ENCODE assay signal across 24 mouse cellular contexts in genomic region chr12:28688996-28689395, GRCm38 (mm10). TPM values are rescaled to one million over a fixed set of nuclear protein-coding genes. Genes with fewer than 3 reads are reported as not detected.
DNase-seq lines count a peak whose midpoint lies in the region; ATAC-seq and TF ChIP-seq lines count a peak whose summit lies in the region.
"Had no signal": no experiment of that assay in that cellular context is flagged by ENCODE, and none has a peak within 500 bp of the region (broad histone marks: within the 10 kb centered on the region; RNA-seq: fewer than 3 reads in every experiment).

No protein-coding gene starts in this region.

- peaks cover 8% of the 10 kb centered on the region; the same call in 1 of the 2 replicates for H3K79me2 ChIP-seq in liver, adult 2 months (ENCODE audit: control insufficient read depth, insufficient read depth, low read length)

- no peak for TF ChIP-seq POLR2A in liver, adult 2 months (IDR thresholded peaks at IDR 0.05; ENCODE audit: extremely low read depth, insufficient read depth, low read length)
- TF ChIP-seq POLR2A in cerebellum, adult 2 months (IDR thresholded peaks at IDR 0.05; ENCODE audit: borderline replicate concordance, insufficient read depth, low read length), result no peak

- no peak for TF ChIP-seq EP300 in liver, postnatal 0 days (IDR thresholded peaks at IDR 0.05; ENCODE audit: low read depth)

- no peak overlapping the region for H3K4me2 ChIP-seq in liver, postnatal 0 days (ENCODE audit: low read depth, low read length)
- H3K4me2 ChIP-seq: embryonic facial prominence, embryonic 12.5 days; forebrain, embryonic 13.5 days; forebrain, embryonic 15.5 days had no signal

- no peaks in the 10 kb centered on the region for H3K9me3 ChIP-seq in liver, postnatal 0 days (ENCODE audit: low read length)
- H3K9me3 ChIP-seq: embryonic facial prominence, embryonic 10.5 days; embryonic facial prominence, embryonic 12.5 days; forebrain, embryonic 13.5 days; forebrain, embryonic 15.5 days; G1E had no signal

- 43% methylated on average over 6 of the region's 6 CpGs for WGBS in liver, adult 2 months
- 82% methylated on average over 6 of the region's 6 CpGs for WGBS in liver, postnatal 0 days (ENCODE audit: insufficient replicate concordance)
- 87% methylated on average over 6 of the region's 6 CpGs for WGBS in cerebellum, adult 2 months

- TF ChIP-seq CTCF in liver, adult 2 months (IDR thresholded peaks at IDR 0.05; ENCODE audit: low read depth, low read length), result no peak
- TF ChIP-seq CTCF in liver, postnatal 0 days (IDR thresholded peaks at IDR 0.05; ENCODE audit: low read depth), result no peak
- TF ChIP-seq CTCF in cerebellum, adult 2 months (IDR thresholded peaks at IDR 0.05; ENCODE audit: borderline replicate concordance, insufficient read depth, low read depth, low read length), result no peak

- no peak overlapping the region for H3K4me3 ChIP-seq in liver, adult 2 months (ENCODE audit: insufficient read depth, low read depth, low read length)
- no peak overlapping the region for H3K4me3 ChIP-seq in liver, postnatal 0 days (ENCODE audit: low read depth, low read length)
- no peak overlapping the region for H3K4me3 ChIP-seq in cerebellum, adult 2 months (replicated peaks; ENCODE audit: insufficient read depth, low read depth, low read length)
- H3K4me3 ChIP-seq: embryonic facial prominence, embryonic 10.5 days; embryonic facial prominence, embryonic 12.5 days; forebrain, embryonic 13.5 days; forebrain, embryonic 15.5 days had no signal

- H3K27me3 ChIP-seq in liver, adult 2 months (ENCODE audit: control insufficient read depth, insufficient read depth, low read length), result no peaks in the 10 kb centered on the region
- H3K27me3 ChIP-seq in liver, postnatal 0 days (ENCODE audit: insufficient read depth, low read length), result no peaks in the 10 kb centered on the region
- no peaks in the 10 kb centered on the region for H3K27me3 ChIP-seq in cerebellum, adult 2 months (ENCODE audit: control insufficient read depth, insufficient read depth, low read length)
- H3K27me3 ChIP-seq: CH12.LX; embryonic facial prominence, embryonic 12.5 days; forebrain, embryonic 13.5 days; forebrain, embryonic 15.5 days had no signal

- H3K4me1 ChIP-seq in liver, adult 2 months (ENCODE audit: control insufficient read depth, insufficient read depth, low read length), result peaks cover 19% of the 10 kb centered on the region
- peaks cover 10% of the 10 kb centered on the region for H3K4me1 ChIP-seq in liver, postnatal 0 days (ENCODE audit: insufficient read depth)
- H3K4me1 ChIP-seq in cerebellum, adult 2 months (ENCODE audit: control insufficient read depth, insufficient read depth, low read length), result no peaks in the 10 kb centered on the region
- H3K4me1 ChIP-seq: embryonic facial prominence, embryonic 12.5 days; forebrain, embryonic 13.5 days; forebrain, embryonic 15.5 days had no signal

- H3K36me3 ChIP-seq in liver, adult 2 months (ENCODE audit: control insufficient read depth, insufficient read depth, low read length), result peaks cover 8% of the 10 kb centered on the region
- peaks cover 22% of the 10 kb centered on the region for H3K36me3 ChIP-seq in liver, postnatal 0 days (replicated peaks; ENCODE audit: insufficient read depth, low read length)

- no peak overlapping the region for H3K27ac ChIP-seq in liver, adult 2 months (replicated peaks; ENCODE audit: insufficient read depth, low read depth, low read length)
- no peak overlapping the region for H3K27ac ChIP-seq in liver, postnatal 0 days (ENCODE audit: low read depth)
- H3K27ac ChIP-seq in cerebellum, adult 2 months (ENCODE audit: insufficient read depth, low read length), result no peak overlapping the region
- H3K27ac ChIP-seq: embryonic facial prominence, embryonic 10.5 days; embryonic facial prominence, embryonic 12.5 days; forebrain, embryonic 13.5 days; forebrain, embryonic 15.5 days had no signal

- peak; percentile 63 for DNase-seq in liver, adult 2 months (ENCODE audit: extremely low read depth, low read depth, low spot score)
- no peak for DNase-seq in liver, postnatal 0 days
- DNase-seq in NIH3T3 (ENCODE audit: low read depth) (peak; percentile 18), R1 (ENCODE audit: low read depth, low spot score) (peak; percentile 52)
- DNase-seq in cerebellum, adult 2 months, result no peak
- DNase-seq in cerebellum, adult 18-20 months, result no peak
- DNase-seq in spleen, postnatal 10 days (ENCODE audit: low spot score in 2 of 2), result no peak
- DNase-seq: adrenal gland, adult 8-10 months; adrenal gland, postnatal 14 days; adrenal gland, postnatal 36 days; B cell, adult 2 months; cerebellum, adult 11-12 months; cerebellum, adult 9-10 months; cerebellum, postnatal 10 days; cerebellum, postnatal 25 days; forebrain, postnatal 0 days had no signal

- no peak overlapping the region for H3K9ac ChIP-seq in liver, adult 2 months (ENCODE audit: low read depth, low read length)
- H3K9ac ChIP-seq in liver, postnatal 0 days (replicated peaks), result no peak overlapping the region
- H3K9ac ChIP-seq: embryonic facial prominence, embryonic 12.5 days; forebrain, embryonic 13.5 days; forebrain, embryonic 15.5 days; forebrain, postnatal 0 days had no signal

- no peak for ATAC-seq in liver, postnatal 0 days
- ATAC-seq: activated CD4-positive, CD25-positive, alpha-beta regulatory T cell, adult 4 months; CD4-positive, CD25-positive, alpha-beta regulatory T cell, adult 4 months; forebrain, embryonic 13.5 days; forebrain, embryonic 15.5 days; forebrain, postnatal 0 days had no signal

RNA-seq across cellular contexts. Expression of gene Adi1, which starts 14.0 kb away (rescaled TPM):
- total RNA-seq in liver, adult 2 months (2014; rRNA removed), result 101 and 119 TPM in 2 replicates
- polyA plus RNA-seq in liver, adult 2 months (2012; rRNA removed), result 56.4 and 61.8 TPM in 2 replicates
- 91.6 and 104 TPM in 2 replicates for polyA plus RNA-seq in liver, postnatal 0 days (2015; fragmentation: Nextera tagmentation; extraction: Ambion mirVana)
- polyA plus RNA-seq in cerebellum, adult 2 months (2012; rRNA removed), result 60.5 and 67.3 TPM in 2 replicates

RNA-seq across cellular contexts. Expression of gene Rnaseh1, which starts 39.6 kb away (rescaled TPM):
- 4.4 and 4.7 TPM in 2 replicates for total RNA-seq in liver, adult 2 months (2014; rRNA removed)
- polyA plus RNA-seq in liver, adult 2 months (2012; rRNA removed), result 4.3 and 5.3 TPM in 2 replicates
- polyA plus RNA-seq in liver, postnatal 0 days (2015; fragmentation: Nextera tagmentation; extraction: Ambion mirVana), result 9.6 and 10.4 TPM in 2 replicates
- 17.5 and 19.6 TPM in 2 replicates for polyA plus RNA-seq in cerebellum, adult 2 months (2012; rRNA removed)

RNA-seq across cellular contexts. Expression of gene Rps7, which starts 53.2 kb away (rescaled TPM):
- total RNA-seq in liver, adult 2 months (2014; rRNA removed), result 391 and 441 TPM in 2 replicates
- 136 and 137 TPM in 2 replicates for polyA plus RNA-seq in liver, adult 2 months (2012; rRNA removed)
- polyA plus RNA-seq in liver, postnatal 0 days (2015; fragmentation: Nextera tagmentation; extraction: Ambion mirVana), result 493 and 504 TPM in 2 replicates
- polyA plus RNA-seq in cerebellum, adult 2 months (2012; rRNA removed), result 299 and 310 TPM in 2 replicates

Comparison
In these comparisons a context has a peak if more than half of its experiments do, and no peak if none do; other contexts are left out.
1. DNase-seq: peak in liver, adult 2 months (single experiment), NIH3T3 (single experiment) and R1 (single experiment); none in liver, postnatal 0 days (single experiment), cerebellum, adult 2 months (0 of 2), cerebellum, adult 18-20 months (0 of 2) and spleen, postnatal 10 days (0 of 2).